Comparison of ENCODE assay signal across 9 mouse cellular contexts in genomic region chr3:30547908-30548307, GRCm38 (mm10). TPM values are rescaled to one million over a fixed set of nuclear protein-coding genes. Genes with fewer than 3 reads are reported as not detected.
DNase-seq lines count a peak whose midpoint lies in the region; ATAC-seq lines count a peak whose summit lies in the region.
"Had no signal": no experiment of that assay in that cellular context is flagged by ENCODE, and none has a peak within 500 bp of the region (broad histone marks: within the 10 kb centered on the region; RNA-seq: fewer than 3 reads in every experiment).

TSS of gene Mecom (minus strand) at chr3:30548008.

- H3K4me2 ChIP-seq in forebrain, embryonic 11.5 days (ENCODE audit: low read depth, low read length, severe bottlenecking), result no peak within 1 kb of the TSS
- no peak within 1 kb of the TSS; the same call in 1 of the 2 replicates for H3K4me2 ChIP-seq in forebrain, embryonic 16.5 days (ENCODE audit: low read length)
- H3K4me2 ChIP-seq in midbrain, embryonic 12.5 days (replicated peaks), result no peak within 1 kb of the TSS
- H3K4me2 ChIP-seq in midbrain, embryonic 16.5 days (ENCODE audit: low read length), result no peak within 1 kb of the TSS
- H3K4me2 ChIP-seq in hindbrain, embryonic 11.5 days (replicated peaks; ENCODE audit: low read depth, low read length), result no peak within 1 kb of the TSS
- H3K4me2 ChIP-seq in stomach, embryonic 14.5 days (replicated peaks; ENCODE audit: low read depth, low read length), result no peak within 1 kb of the TSS
- H3K4me2 ChIP-seq in liver, embryonic 12.5 days, result no peak within 1 kb of the TSS
- H3K4me2 ChIP-seq: liver, embryonic 15.5 days had no signal

- H3K9me3 ChIP-seq in forebrain, embryonic 11.5 days (ENCODE audit: control insufficient read depth, low read length), result no peaks in the 10 kb centered on the region
- no peaks in the 10 kb centered on the region for H3K9me3 ChIP-seq in forebrain, embryonic 16.5 days (ENCODE audit: control insufficient read depth, low read length)
- no peaks in the 10 kb centered on the region for H3K9me3 ChIP-seq in midbrain, embryonic 12.5 days
- H3K9me3 ChIP-seq in midbrain, embryonic 16.5 days (replicated peaks; ENCODE audit: control insufficient read depth, low read length, poor library complexity, severe bottlenecking), result no peaks in the 10 kb centered on the region
- H3K9me3 ChIP-seq in hindbrain, embryonic 11.5 days (ENCODE audit: control insufficient read depth, low read length), result no peaks in the 10 kb centered on the region
- no peaks in the 10 kb centered on the region for H3K9me3 ChIP-seq in stomach, embryonic 14.5 days (ENCODE audit: control insufficient read depth, low read depth, low read length)
- H3K9me3 ChIP-seq in liver, embryonic 12.5 days (replicated peaks), result no peaks in the 10 kb centered on the region
- H3K9me3 ChIP-seq: liver, embryonic 15.5 days had no signal

- no peak within 1 kb of the TSS for H3K4me3 ChIP-seq in forebrain, embryonic 11.5 days (ENCODE audit: low read depth, low read length)
- H3K4me3 ChIP-seq in forebrain, embryonic 16.5 days (replicated peaks; ENCODE audit: low read length), result no peak within 1 kb of the TSS
- no peak within 1 kb of the TSS for H3K4me3 ChIP-seq in midbrain, embryonic 12.5 days
- no peak within 1 kb of the TSS for H3K4me3 ChIP-seq in midbrain, embryonic 16.5 days (ENCODE audit: low read depth, low read length)
- H3K4me3 ChIP-seq in hindbrain, embryonic 11.5 days (ENCODE audit: low read depth, low read length), result no peak within 1 kb of the TSS
- no peak within 1 kb of the TSS for H3K4me3 ChIP-seq in stomach, embryonic 14.5 days (ENCODE audit: low read depth, low read length)
- H3K4me3 ChIP-seq in liver, embryonic 12.5 days, result no peak within 1 kb of the TSS
- H3K4me3 ChIP-seq: liver, embryonic 15.5 days had no signal

- H3K27me3 ChIP-seq in forebrain, embryonic 11.5 days (ENCODE audit: control insufficient read depth, insufficient read depth, low read length), result no peaks in the 10 kb centered on the region
- H3K27me3 ChIP-seq in forebrain, embryonic 16.5 days (replicated peaks; ENCODE audit: control insufficient read depth, insufficient read depth, low read length), result no peaks in the 10 kb centered on the region
- no peaks in the 10 kb centered on the region for H3K27me3 ChIP-seq in midbrain, embryonic 12.5 days
- no peaks in the 10 kb centered on the region for H3K27me3 ChIP-seq in midbrain, embryonic 16.5 days (ENCODE audit: control insufficient read depth, insufficient read depth, low read depth, low read length)
- H3K27me3 ChIP-seq in hindbrain, embryonic 11.5 days (ENCODE audit: control insufficient read depth, insufficient read depth, low read length), result no peaks in the 10 kb centered on the region
- no peaks in the 10 kb centered on the region for H3K27me3 ChIP-seq in stomach, embryonic 14.5 days (ENCODE audit: control insufficient read depth, insufficient read depth, low read length)
- H3K27me3 ChIP-seq in liver, embryonic 12.5 days (replicated peaks), result no peaks in the 10 kb centered on the region
- H3K27me3 ChIP-seq: liver, embryonic 15.5 days had no signal

- no peak for DNase-seq in forebrain, embryonic 11.5 days (ENCODE audit: low spot score)
- no peak for DNase-seq in hindbrain, embryonic 11.5 days (ENCODE audit: low spot score)
- no peak for DNase-seq in layer of hippocampus, postnatal 14 days (ENCODE audit: low spot score in 2 of 2)

- WGBS in forebrain, embryonic 11.5 days, result 94% methylated on average over 3 of the region's 3 CpGs
- WGBS in forebrain, embryonic 16.5 days, result 88% methylated on average over 3 of the region's 3 CpGs
- WGBS in midbrain, embryonic 12.5 days, result 83% methylated on average over 3 of the region's 3 CpGs
- WGBS in midbrain, embryonic 16.5 days, result 92% methylated on average over 3 of the region's 3 CpGs
- WGBS in hindbrain, embryonic 11.5 days, result 93% methylated on average over 3 of the region's 3 CpGs
- WGBS in stomach, embryonic 14.5 days, result 88% methylated on average over 3 of the region's 3 CpGs
- WGBS in liver, embryonic 12.5 days (ENCODE audit: insufficient replicate concordance), result 73% methylated on average over 3 of the region's 3 CpGs

- H3K9ac ChIP-seq in forebrain, embryonic 11.5 days (ENCODE audit: low read length), result no peak within 1 kb of the TSS
- H3K9ac ChIP-seq in forebrain, embryonic 16.5 days (replicated peaks; ENCODE audit: low read depth, low read length), result no peak within 1 kb of the TSS
- no peak within 1 kb of the TSS for H3K9ac ChIP-seq in midbrain, embryonic 12.5 days (replicated peaks)
- H3K9ac ChIP-seq in midbrain, embryonic 16.5 days (ENCODE audit: low read depth, low read length), result no peak within 1 kb of the TSS
- H3K9ac ChIP-seq in hindbrain, embryonic 11.5 days (ENCODE audit: low read depth, low read length), result no peak within 1 kb of the TSS
- H3K9ac ChIP-seq in stomach, embryonic 14.5 days (replicated peaks; ENCODE audit: low read depth, low read length), result no peak within 1 kb of the TSS
- no peak within 1 kb of the TSS for H3K9ac ChIP-seq in liver, embryonic 12.5 days
- H3K9ac ChIP-seq: liver, embryonic 15.5 days had no signal

- H3K36me3 ChIP-seq in forebrain, embryonic 11.5 days (ENCODE audit: control insufficient read depth, insufficient read depth, low read length), result no peaks in the 10 kb centered on the region
- no peaks in the 10 kb centered on the region for H3K36me3 ChIP-seq in forebrain, embryonic 16.5 days (ENCODE audit: control insufficient read depth, insufficient read depth)
- H3K36me3 ChIP-seq in midbrain, embryonic 12.5 days, result no peaks in the 10 kb centered on the region
- H3K36me3 ChIP-seq in midbrain, embryonic 16.5 days (ENCODE audit: control insufficient read depth, insufficient read depth, low read length), result no peaks in the 10 kb centered on the region
- H3K36me3 ChIP-seq in hindbrain, embryonic 11.5 days (ENCODE audit: control insufficient read depth, insufficient read depth, low read length), result no peaks in the 10 kb centered on the region
- H3K36me3 ChIP-seq in stomach, embryonic 14.5 days (ENCODE audit: control insufficient read depth, insufficient read depth, low read length), result no peaks in the 10 kb centered on the region
- no peaks in the 10 kb centered on the region for H3K36me3 ChIP-seq in liver, embryonic 12.5 days
- H3K36me3 ChIP-seq: liver, embryonic 15.5 days had no signal

- H3K27ac ChIP-seq in forebrain, embryonic 11.5 days (ENCODE audit: low read depth, low read length), result no peak within 1 kb of the TSS
- H3K27ac ChIP-seq in forebrain, embryonic 16.5 days (ENCODE audit: low read length), result no peak within 1 kb of the TSS
- H3K27ac ChIP-seq in midbrain, embryonic 12.5 days (replicated peaks), result no peak within 1 kb of the TSS
- no peak within 1 kb of the TSS for H3K27ac ChIP-seq in midbrain, embryonic 16.5 days (ENCODE audit: low read length)
- no peak within 1 kb of the TSS for H3K27ac ChIP-seq in hindbrain, embryonic 11.5 days (ENCODE audit: low read depth, low read length)
- no peak within 1 kb of the TSS for H3K27ac ChIP-seq in stomach, embryonic 14.5 days (ENCODE audit: low read length)
- H3K27ac ChIP-seq in liver, embryonic 12.5 days, result no peak within 1 kb of the TSS
- H3K27ac ChIP-seq: liver, embryonic 15.5 days had no signal

- ATAC-seq in forebrain, embryonic 11.5 days (replicated peaks; ENCODE audit: low FRiP score), result no peak
- ATAC-seq in forebrain, embryonic 16.5 days, result no peak
- ATAC-seq in midbrain, embryonic 12.5 days (ENCODE audit: low FRiP score, low read depth), result no peak
- ATAC-seq in midbrain, embryonic 16.5 days, result no peak
- ATAC-seq in hindbrain, embryonic 11.5 days (ENCODE audit: low FRiP score), result no peak
- ATAC-seq in stomach, embryonic 14.5 days (ENCODE audit: insufficient number of reproducible peaks, insufficient read depth, low FRiP score, low read depth), result no peak
- no peak for ATAC-seq in liver, embryonic 12.5 days

- no peaks in the 10 kb centered on the region for H3K4me1 ChIP-seq in forebrain, embryonic 11.5 days (replicated peaks; ENCODE audit: control insufficient read depth, insufficient read depth, low read length)
- H3K4me1 ChIP-seq in forebrain, embryonic 16.5 days (replicated peaks; ENCODE audit: control insufficient read depth, insufficient read depth, low read length), result peaks cover 6% of the 10 kb centered on the region
- no peaks in the 10 kb centered on the region for H3K4me1 ChIP-seq in midbrain, embryonic 12.5 days
- no peaks in the 10 kb centered on the region for H3K4me1 ChIP-seq in midbrain, embryonic 16.5 days (ENCODE audit: control insufficient read depth, insufficient read depth, low read length)
- H3K4me1 ChIP-seq in hindbrain, embryonic 11.5 days (replicated peaks; ENCODE audit: control insufficient read depth, insufficient read depth, low read length), result no peaks in the 10 kb centered on the region
- H3K4me1 ChIP-seq in stomach, embryonic 14.5 days (ENCODE audit: control insufficient read depth, insufficient read depth, low read length), result peaks cover 5% of the 10 kb centered on the region; the same call in 1 of the 2 replicates
- no peaks in the 10 kb centered on the region for H3K4me1 ChIP-seq in liver, embryonic 12.5 days
- H3K4me1 ChIP-seq: liver, embryonic 15.5 days had no signal

RNA-seq across cellular contexts. Expression of gene Mecom, which starts in this region (rescaled TPM):
- polyA plus RNA-seq in forebrain, embryonic 11.5 days (2014; fragmentation: Nextera tagmentation; extraction: Ambion mirVana), result 17.6 and 19.5 TPM in 2 replicates
- 2.1 and 2.8 TPM in 2 replicates for polyA plus RNA-seq in forebrain, embryonic 16.5 days (2015; fragmentation: Nextera tagmentation; extraction: Ambion mirVana)
- 25.9 and 33.2 TPM in 2 replicates for polyA plus RNA-seq in midbrain, embryonic 12.5 days (2016; fragmentation: Nextera tagmentation; extraction: Ambion mirVana)
- polyA plus RNA-seq in midbrain, embryonic 16.5 days (2015; fragmentation: Nextera tagmentation; extraction: Ambion mirVana), result 4.0 and 5.3 TPM in 2 replicates
- polyA plus RNA-seq in hindbrain, embryonic 11.5 days (2014; fragmentation: Nextera tagmentation; extraction: Ambion mirVana), result 40.2 and 44.3 TPM in 2 replicates
- 85.8 and 101 TPM in 2 replicates for polyA plus RNA-seq in stomach, embryonic 14.5 days (2014; fragmentation: Nextera tagmentation; extraction: Ambion mirVana)
- 1.8 and 2.3 TPM in 2 replicates for polyA plus RNA-seq in liver, embryonic 12.5 days (2016; fragmentation: Nextera tagmentation; extraction: Ambion mirVana)
- total RNA-seq in layer of hippocampus, postnatal 14 days (2021), result 1 to 10 TPM; 5.0 to 6.9 TPM
